Mouse (Mus musculus): ENCODE data around the gene Naaa. TPM values are rescaled to one million over a fixed set of nuclear protein-coding genes. Genes with fewer than 3 reads are reported as not detected.

The Naaa gene
- total and polyA plus RNA-seq, 3 experiments = 14.5 to 16.2 (median 15.4) TPM

DNA sequence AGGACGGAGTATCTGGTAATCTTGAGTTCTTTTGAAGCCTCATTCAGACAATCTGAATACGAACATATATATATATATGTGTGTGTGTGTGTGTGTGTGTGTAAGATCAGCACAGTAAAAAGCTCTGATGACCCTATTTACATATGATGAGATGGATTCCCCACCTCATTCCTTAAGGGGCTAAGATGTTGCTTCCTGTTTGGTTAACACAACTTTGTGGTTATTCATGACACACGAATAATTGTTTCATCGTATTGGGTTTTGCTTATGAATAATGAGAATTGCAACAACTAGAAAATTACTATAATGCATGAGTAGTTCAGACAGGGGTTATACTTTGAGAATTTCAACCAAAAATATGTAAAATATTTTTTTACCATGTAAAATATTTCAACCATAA, 62.7 kb downstream of the Naaa start, which contains the start of gene U90926:
Gene U90926, minus strand, starts transcription at position 101 of the 400 bp plus-strand sequence.
- Histone ChIP-seq H3K27me3 (replicated peaks) (no peaks in the 10 kb centered on the region), H3K4me2 (ENCODE audit: insufficient read depth, low read depth, poor library complexity, severe bottlenecking) (no peak within 1 kb of the TSS), H3K4me1 (ENCODE audit: control insufficient read depth in 1 of 2, insufficient read depth in 2 of 2) (peaks cover 8 to 15% of the 10 kb centered on the region in 2 experiments; a peak in 3 of 4 replicates), H3K4me3 (replicated peaks in 1 of 3; ENCODE audit: low read depth in 2 of 3, low read length in 2 of 3, poor library complexity in 1 of 3) (no peak within 1 kb of the TSS), H3K36me3 (replicated peaks in 1 of 2; ENCODE audit: control insufficient read depth in 1 of 2, insufficient read depth in 1 of 2, low read length in 1 of 2) (no peaks in the 10 kb centered on the region), H3K27ac (ENCODE audit: insufficient read depth, low read depth) (no peak within 1 kb of the TSS), H3K9me3 (replicated peaks; ENCODE audit: low read length) (no peaks in the 10 kb centered on the region), H3K79me2 (replicated peaks; ENCODE audit: control insufficient read depth, extremely low read depth, insufficient read depth, poor library complexity, severe bottlenecking) (no peaks in the 10 kb centered on the region), H3K9ac (ENCODE audit: insufficient read depth, low read depth) (no peak within 1 kb of the TSS)
- DNase-seq (ENCODE audit: extremely low read depth) = no peak
- dilution Hi-C loops (cut with MboI; ENCODE audit: extremely low pct_ligation_motif_present, extremely low pct_unique_long_range_greater_than_20kb, low sequenced_read_pairs) (no loop called here), in situ Hi-C loops (cut with MboI; ENCODE audit: low pct_ligation_motif_present, low pct_unique_long_range_greater_than_20kb, low sequenced_read_pairs) (no loop called here)
- no peak for TF ChIP-seq MAFK (IDR thresholded peaks at IDR 0.05; ENCODE audit: insufficient replicate concordance, low read length)
- no peak for TF ChIP-seq ZMIZ1 (IDR thresholded peaks at IDR 0.05; ENCODE audit: low read depth, low read length)

DNA sequence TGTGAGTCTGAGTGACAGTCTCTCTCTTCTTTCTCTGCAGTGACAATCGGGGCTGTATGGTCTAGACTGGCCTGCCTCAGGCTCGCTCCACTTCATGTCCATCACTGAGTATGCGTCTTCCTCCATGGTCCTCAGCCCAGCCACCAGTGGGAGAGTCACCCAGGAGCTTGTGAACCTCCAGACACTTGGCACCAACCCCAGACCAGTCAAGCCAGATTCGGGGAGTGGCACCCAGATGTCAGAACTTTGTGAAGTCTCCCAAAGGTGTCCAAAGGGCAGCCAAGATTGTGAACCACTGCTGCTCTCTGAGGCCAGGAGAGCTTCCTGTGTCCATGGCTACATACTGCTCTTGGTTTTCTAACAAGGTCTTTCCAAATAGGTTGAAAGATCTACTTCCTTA, 65.7 kb downstream of the Naaa start:
- DNase-seq (ENCODE audit: extremely low read depth) = no peak
- Histone ChIP-seq H3K9ac (ENCODE audit: insufficient read depth, low read depth) (no peak overlapping the region), H3K27ac (ENCODE audit: insufficient read depth, low read depth) (no peak overlapping the region), H3K4me3 (replicated peaks in 1 of 3; ENCODE audit: low read depth in 2 of 3, low read length in 2 of 3, poor library complexity in 1 of 3) (no peak overlapping the region), H3K9me3 (replicated peaks; ENCODE audit: low read length) (no peaks in the 10 kb centered on the region), H3K27me3 (replicated peaks) (no peaks in the 10 kb centered on the region), H3K4me2 (ENCODE audit: insufficient read depth, low read depth, poor library complexity, severe bottlenecking) (no peak overlapping the region), H3K4me1 (ENCODE audit: control insufficient read depth in 1 of 2, insufficient read depth in 2 of 2) (no peaks in the 10 kb centered on the region), H3K79me2 (replicated peaks; ENCODE audit: control insufficient read depth, extremely low read depth, insufficient read depth, poor library complexity, severe bottlenecking) (no peaks in the 10 kb centered on the region), H3K36me3 (replicated peaks in 1 of 2; ENCODE audit: control insufficient read depth in 1 of 2, insufficient read depth in 1 of 2, low read length in 1 of 2) (no peaks in the 10 kb centered on the region)
- dilution Hi-C loops (cut with MboI; ENCODE audit: extremely low pct_ligation_motif_present, extremely low pct_unique_long_range_greater_than_20kb, low sequenced_read_pairs) = no loop called here
- no peak for TF ChIP-seq PAX5 (IDR thresholded peaks at IDR 0.05; ENCODE audit: low read length)
- TF ChIP-seq BHLHE40 (IDR thresholded peaks at IDR 0.05; ENCODE audit: low read depth, low read length) = no peak
- TF ChIP-seq MEF2A (IDR thresholded peaks at IDR 0.05; ENCODE audit: borderline replicate concordance, low read depth, low read length) = no peak
- no peak for TF ChIP-seq CTCF (conservative IDR thresholded peaks at IDR 0.05 in 1 of 2, IDR thresholded peaks at IDR 0.05 in 1 of 2; ENCODE audit: low read depth in 2 of 2, low read length in 2 of 2)
- TF ChIP-seq MAZ (IDR thresholded peaks at IDR 0.05; ENCODE audit: low read depth, low read length) = no peak
- no peak for TF ChIP-seq NELFE (IDR thresholded peaks at IDR 0.05; ENCODE audit: low read depth, low read length)
- no peak for TF ChIP-seq ZMIZ1 (IDR thresholded peaks at IDR 0.05; ENCODE audit: low read depth, low read length)
- no peak for TF ChIP-seq CHD1 (IDR thresholded peaks at IDR 0.05; ENCODE audit: low read depth, low read length)
- TF ChIP-seq KAT2A (IDR thresholded peaks at IDR 0.05; ENCODE audit: insufficient replicate concordance, low read length) = no peak
- TF ChIP-seq NRF1 (IDR thresholded peaks at IDR 0.05; ENCODE audit: low read depth, low read length) = no peak
- no peak for TF ChIP-seq ELF1 (IDR thresholded peaks at IDR 0.05; ENCODE audit: low read depth, low read length)
- TF ChIP-seq TBP (conservative IDR thresholded peaks at IDR 0.05; ENCODE audit: low read depth, low read length) = no peak
- in situ Hi-C loops (cut with MboI; ENCODE audit: low pct_ligation_motif_present, low pct_unique_long_range_greater_than_20kb, low sequenced_read_pairs) = no loop called here

DNA sequence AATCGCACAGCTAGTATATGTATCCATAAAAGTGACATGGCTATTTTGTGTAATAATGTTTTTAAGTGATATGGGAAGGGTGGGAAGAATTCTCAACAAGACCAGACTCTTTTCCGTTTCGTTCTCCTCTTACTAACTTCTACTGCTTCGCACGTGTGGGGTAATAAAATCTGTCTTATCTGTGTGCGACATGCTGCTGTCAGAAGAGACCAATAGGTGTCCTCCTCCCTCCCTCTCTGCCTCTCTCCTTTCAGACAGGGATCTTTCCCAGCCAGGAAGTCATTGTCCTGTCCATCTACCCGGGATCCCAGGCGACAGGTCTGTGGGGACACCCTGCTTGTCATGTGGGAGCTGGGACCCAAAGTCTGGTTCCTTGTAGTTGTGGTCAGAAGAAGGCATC, 67.8 kb downstream of the Naaa start:
- H3K79me2 ChIP-seq (replicated peaks; ENCODE audit: control insufficient read depth, extremely low read depth, insufficient read depth, poor library complexity, severe bottlenecking) = no peaks in the 10 kb centered on the region
- no peak overlapping the region for H3K4me3 ChIP-seq (replicated peaks in 1 of 3; ENCODE audit: low read depth in 2 of 3, low read length in 2 of 3, poor library complexity in 1 of 3)
- in situ Hi-C loops (cut with MboI; ENCODE audit: low pct_ligation_motif_present, low pct_unique_long_range_greater_than_20kb, low sequenced_read_pairs) (no loop called here), dilution Hi-C loops (cut with MboI; ENCODE audit: extremely low pct_ligation_motif_present, extremely low pct_unique_long_range_greater_than_20kb, low sequenced_read_pairs) (no loop called here)
- peaks cover 2 to 5% of the 10 kb centered on the region in 2 experiments for H3K36me3 ChIP-seq (replicated peaks in 1 of 2; ENCODE audit: control insufficient read depth in 1 of 2, insufficient read depth in 1 of 2, low read length in 1 of 2)
- H3K27ac ChIP-seq (ENCODE audit: insufficient read depth, low read depth) = no peak overlapping the region
- H3K27me3 ChIP-seq (replicated peaks) = no peaks in the 10 kb centered on the region
- no peak for TF ChIP-seq ELF1 (IDR thresholded peaks at IDR 0.05; ENCODE audit: low read depth, low read length)
- TF ChIP-seq CHD2 (IDR thresholded peaks at IDR 0.05; ENCODE audit: low read length) = no peak
- TF ChIP-seq PAX5 (IDR thresholded peaks at IDR 0.05; ENCODE audit: low read length) = no peak
- TF ChIP-seq IRF4 (IDR thresholded peaks at IDR 0.05; ENCODE audit: low read depth, low read length) = no peak
- TF ChIP-seq POLR2A (IDR thresholded peaks at IDR 0.05; ENCODE audit: low read depth, low read length) = no peak
- TF ChIP-seq SMC3 (IDR thresholded peaks at IDR 0.05; ENCODE audit: low read depth, low read length) = no peak
- no peak for TF ChIP-seq POLR2AphosphoS2 (IDR thresholded peaks at IDR 0.05; ENCODE audit: low read depth, low read length)
- TF ChIP-seq TBP (conservative IDR thresholded peaks at IDR 0.05; ENCODE audit: low read depth, low read length) = no peak
- TF ChIP-seq KAT2A (IDR thresholded peaks at IDR 0.05; ENCODE audit: insufficient replicate concordance, low read length) = no peak
- TF ChIP-seq NELFE (IDR thresholded peaks at IDR 0.05; ENCODE audit: low read depth, low read length) = no peak
- no peak for TF ChIP-seq UBTF (IDR thresholded peaks at IDR 0.05; ENCODE audit: low read depth, low read length)
- TF ChIP-seq ZNF384 (IDR thresholded peaks at IDR 0.05; ENCODE audit: low read depth, low read length) = no peak
- TF ChIP-seq MAZ (IDR thresholded peaks at IDR 0.05; ENCODE audit: low read depth, low read length) = no peak
- TF ChIP-seq HCFC1 (IDR thresholded peaks at IDR 0.05; ENCODE audit: low read depth, low read length) = no peak
- TF ChIP-seq RCOR1 (conservative IDR thresholded peaks at IDR 0.05; ENCODE audit: low read depth, low read length) = no peak
- TF ChIP-seq SIN3A (IDR thresholded peaks at IDR 0.05; ENCODE audit: low read length) = no peak
- TF ChIP-seq NRF1 (IDR thresholded peaks at IDR 0.05; ENCODE audit: low read depth, low read length) = no peak
- TF ChIP-seq RAD21 (IDR thresholded peaks at IDR 0.05; ENCODE audit: low read depth, low read length) = no peak
- TF ChIP-seq MEF2A (IDR thresholded peaks at IDR 0.05; ENCODE audit: borderline replicate concordance, low read depth, low read length) = no peak
- H3K4me1 ChIP-seq (ENCODE audit: control insufficient read depth in 1 of 2, insufficient read depth in 2 of 2) = no peaks in the 10 kb centered on the region
- no peaks in the 10 kb centered on the region for H3K9me3 ChIP-seq (replicated peaks; ENCODE audit: low read length)
- no peak overlapping the region for H3K9ac ChIP-seq (ENCODE audit: insufficient read depth, low read depth)
- no peak for DNase-seq (ENCODE audit: extremely low read depth)
- no peak overlapping the region for H3K4me2 ChIP-seq (ENCODE audit: insufficient read depth, low read depth, poor library complexity, severe bottlenecking)

Measured in CH12.LX (cell line).